In genomic region chr1:134515891-134516290, GRCm38 (mm10) we compare ENCODE assay signal across 9 mouse cellular contexts. TPM values are rescaled to one million over a fixed set of nuclear protein-coding genes. Genes with fewer than 3 reads are reported as not detected.
DNase-seq lines count a peak whose midpoint lies in the region; ATAC-seq lines count a peak whose summit lies in the region.
"Had no signal": no experiment of that assay in that cellular context is flagged by ENCODE, and none has a peak within 500 bp of the region (broad histone marks: within the 10 kb centered on the region; RNA-seq: fewer than 3 reads in every experiment).

No protein-coding gene starts in this region.

- no peak overlapping the region for H3K4me3 ChIP-seq in hindbrain, embryonic 13.5 days
- H3K4me3 ChIP-seq in hindbrain, embryonic 11.5 days (ENCODE audit: low read depth, low read length) = no peak overlapping the region
- H3K4me3 ChIP-seq in midbrain, embryonic 10.5 days = no peak overlapping the region
- no peak overlapping the region for H3K4me3 ChIP-seq in midbrain, embryonic 16.5 days (ENCODE audit: low read depth, low read length)
- no peak overlapping the region for H3K4me3 ChIP-seq in embryonic facial prominence, embryonic 13.5 days
- H3K4me3 ChIP-seq in limb, embryonic 15.5 days = no peak overlapping the region

- 0 out of 2 replicates have a peak overlapping the region, but pooled peaks have one; percentile 44 for H3K27ac ChIP-seq in hindbrain, embryonic 13.5 days
- no peak overlapping the region for H3K27ac ChIP-seq in hindbrain, embryonic 11.5 days (ENCODE audit: low read depth, low read length)
- peak overlapping the region; percentile 58 for H3K27ac ChIP-seq in midbrain, embryonic 10.5 days (replicated peaks)
- H3K27ac ChIP-seq in midbrain, embryonic 16.5 days (ENCODE audit: low read length) = no peak overlapping the region
- H3K27ac ChIP-seq in embryonic facial prominence, embryonic 13.5 days = peak overlapping the region; percentile 58
- peak overlapping the region; percentile 55 for H3K27ac ChIP-seq in limb, embryonic 15.5 days
- H3K27ac ChIP-seq: macrophage had no signal

- DNase-seq in hindbrain, embryonic 11.5 days (ENCODE audit: low spot score) = no peak
- DNase-seq in midbrain, embryonic 10.5 days (ENCODE audit: low spot score) = no peak
- no peak for DNase-seq in adrenal gland, adult (ENCODE audit: inconsistent age in 2 of 2, low spot score in 1 of 2)
- DNase-seq: thymus, postnatal 4 days had no signal

- no peaks in the 10 kb centered on the region for H3K36me3 ChIP-seq in hindbrain, embryonic 13.5 days
- no peaks in the 10 kb centered on the region for H3K36me3 ChIP-seq in hindbrain, embryonic 11.5 days (ENCODE audit: control insufficient read depth, insufficient read depth, low read length)
- H3K36me3 ChIP-seq in midbrain, embryonic 10.5 days = no peaks in the 10 kb centered on the region
- H3K36me3 ChIP-seq in midbrain, embryonic 16.5 days (ENCODE audit: control insufficient read depth, insufficient read depth, low read length) = no peaks in the 10 kb centered on the region
- H3K36me3 ChIP-seq in embryonic facial prominence, embryonic 13.5 days = no peaks in the 10 kb centered on the region
- H3K36me3 ChIP-seq in limb, embryonic 15.5 days = no peaks in the 10 kb centered on the region

- H3K9ac ChIP-seq in hindbrain, embryonic 13.5 days = no peak overlapping the region
- H3K9ac ChIP-seq in hindbrain, embryonic 11.5 days (ENCODE audit: low read depth, low read length) = no peak overlapping the region
- no peak overlapping the region for H3K9ac ChIP-seq in midbrain, embryonic 16.5 days (ENCODE audit: low read depth, low read length)
- no peak overlapping the region for H3K9ac ChIP-seq in embryonic facial prominence, embryonic 13.5 days
- H3K9ac ChIP-seq in limb, embryonic 15.5 days = no peak overlapping the region

- peaks cover 33% of the 10 kb centered on the region for H3K27me3 ChIP-seq in hindbrain, embryonic 13.5 days
- peaks cover 15% of the 10 kb centered on the region; the same call in 1 of the 2 replicates for H3K27me3 ChIP-seq in hindbrain, embryonic 11.5 days (ENCODE audit: control insufficient read depth, insufficient read depth, low read length)
- H3K27me3 ChIP-seq in midbrain, embryonic 10.5 days (ENCODE audit: low read depth, poor library complexity, severe bottlenecking) = peaks cover 49% of the 10 kb centered on the region
- 0 out of 2 replicates have a peak, but pooled peaks cover 2% of the 10 kb centered on the region for H3K27me3 ChIP-seq in midbrain, embryonic 16.5 days (ENCODE audit: control insufficient read depth, insufficient read depth, low read depth, low read length)
- H3K27me3 ChIP-seq in embryonic facial prominence, embryonic 13.5 days = peaks cover 38% of the 10 kb centered on the region
- peaks cover 22% of the 10 kb centered on the region for H3K27me3 ChIP-seq in limb, embryonic 15.5 days

- H3K9me3 ChIP-seq in hindbrain, embryonic 13.5 days = no peaks in the 10 kb centered on the region
- H3K9me3 ChIP-seq in hindbrain, embryonic 11.5 days (ENCODE audit: control insufficient read depth, low read length) = no peaks in the 10 kb centered on the region
- no peaks in the 10 kb centered on the region for H3K9me3 ChIP-seq in midbrain, embryonic 10.5 days (replicated peaks)
- H3K9me3 ChIP-seq in midbrain, embryonic 16.5 days (replicated peaks; ENCODE audit: control insufficient read depth, low read length, poor library complexity, severe bottlenecking) = no peaks in the 10 kb centered on the region
- H3K9me3 ChIP-seq in embryonic facial prominence, embryonic 13.5 days = no peaks in the 10 kb centered on the region
- H3K9me3 ChIP-seq in limb, embryonic 15.5 days = no peaks in the 10 kb centered on the region

- H3K4me2 ChIP-seq in hindbrain, embryonic 13.5 days = no peak overlapping the region
- H3K4me2 ChIP-seq in hindbrain, embryonic 11.5 days (replicated peaks; ENCODE audit: low read depth, low read length) = no peak overlapping the region
- no peak overlapping the region for H3K4me2 ChIP-seq in midbrain, embryonic 16.5 days (ENCODE audit: low read length)
- H3K4me2 ChIP-seq in embryonic facial prominence, embryonic 13.5 days = no peak overlapping the region
- no peak overlapping the region for H3K4me2 ChIP-seq in limb, embryonic 15.5 days

- no peak for ATAC-seq in hindbrain, embryonic 13.5 days (ENCODE audit: low FRiP score)
- no peak for ATAC-seq in hindbrain, embryonic 11.5 days (ENCODE audit: low FRiP score)
- no peak for ATAC-seq in midbrain, embryonic 16.5 days
- no peak for ATAC-seq in embryonic facial prominence, embryonic 13.5 days (ENCODE audit: insufficient number of reproducible peaks, insufficient read depth, low FRiP score, low TSS enrichment, low read depth)
- ATAC-seq in limb, embryonic 15.5 days (ENCODE audit: insufficient number of reproducible peaks, low FRiP score, low TSS enrichment, low read depth) = no peak

- peaks cover 32% of the 10 kb centered on the region for H3K4me1 ChIP-seq in hindbrain, embryonic 13.5 days (replicated peaks)
- H3K4me1 ChIP-seq in hindbrain, embryonic 11.5 days (replicated peaks; ENCODE audit: control insufficient read depth, insufficient read depth, low read length) = peaks cover 3% of the 10 kb centered on the region
- H3K4me1 ChIP-seq in midbrain, embryonic 10.5 days = peaks cover 31% of the 10 kb centered on the region
- H3K4me1 ChIP-seq in midbrain, embryonic 16.5 days (ENCODE audit: control insufficient read depth, insufficient read depth, low read length) = no peaks in the 10 kb centered on the region; the same call in 1 of the 2 replicates
- peaks cover 38% of the 10 kb centered on the region for H3K4me1 ChIP-seq in embryonic facial prominence, embryonic 13.5 days
- H3K4me1 ChIP-seq in limb, embryonic 15.5 days = peaks cover 30% of the 10 kb centered on the region

- WGBS in hindbrain, embryonic 13.5 days = 81% methylated on average over 2 of the region's 2 CpGs
- 69% methylated on average over 2 of the region's 2 CpGs for WGBS in hindbrain, embryonic 11.5 days
- 83% methylated on average over 2 of the region's 2 CpGs for WGBS in midbrain, embryonic 10.5 days
- 85% methylated on average over 2 of the region's 2 CpGs for WGBS in midbrain, embryonic 16.5 days
- 77% methylated on average over 2 of the region's 2 CpGs for WGBS in embryonic facial prominence, embryonic 13.5 days
- 52% methylated on average over 2 of the region's 2 CpGs for WGBS in limb, embryonic 15.5 days

RNA-seq across cellular contexts. Expression of gene Rabif, which starts 21.4 kb away (rescaled TPM):
- polyA plus RNA-seq in hindbrain, embryonic 13.5 days (2015; fragmentation: Nextera tagmentation; extraction: Ambion mirVana) = 62.9 and 67.3 TPM in 2 replicates
- 51.8 and 54.5 TPM in 2 replicates for polyA plus RNA-seq in hindbrain, embryonic 11.5 days (2014; fragmentation: Nextera tagmentation; extraction: Ambion mirVana)
- polyA plus RNA-seq in midbrain, embryonic 10.5 days (2016; fragmentation: Nextera tagmentation; extraction: Ambion mirVana) = 44.4 and 44.8 TPM in 2 replicates
- 73.3 and 78.5 TPM in 2 replicates for polyA plus RNA-seq in midbrain, embryonic 16.5 days (2015; fragmentation: Nextera tagmentation; extraction: Ambion mirVana)
- 41.1 and 41.6 TPM in 2 replicates for polyA plus RNA-seq in embryonic facial prominence, embryonic 13.5 days (2015; fragmentation: Nextera tagmentation; extraction: Ambion mirVana)
- 43.6 and 47.8 TPM in 2 replicates for polyA plus RNA-seq in limb, embryonic 15.5 days (2015; fragmentation: Nextera tagmentation; extraction: Ambion mirVana)

RNA-seq across cellular contexts. Expression of gene Mgat4e, which starts 33.6 kb away (rescaled TPM):
- not detected in 2 replicates for polyA plus RNA-seq in hindbrain, embryonic 13.5 days (2015; fragmentation: Nextera tagmentation; extraction: Ambion mirVana)
- not detected in 2 replicates for polyA plus RNA-seq in hindbrain, embryonic 11.5 days (2014; fragmentation: Nextera tagmentation; extraction: Ambion mirVana)
- not detected in 2 replicates for polyA plus RNA-seq in midbrain, embryonic 10.5 days (2016; fragmentation: Nextera tagmentation; extraction: Ambion mirVana)
- polyA plus RNA-seq in midbrain, embryonic 16.5 days (2015; fragmentation: Nextera tagmentation; extraction: Ambion mirVana) = not detected in 2 replicates
- not detected in 2 replicates for polyA plus RNA-seq in embryonic facial prominence, embryonic 13.5 days (2015; fragmentation: Nextera tagmentation; extraction: Ambion mirVana)
- polyA plus RNA-seq in limb, embryonic 15.5 days (2015; fragmentation: Nextera tagmentation; extraction: Ambion mirVana) = 0.10 TPM in 1 of 2 replicates, not detected in the other
- polyA plus RNA-seq: macrophage had no signal

RNA-seq across cellular contexts. Expression of gene Kdm5b, which starts 44.1 kb away (rescaled TPM):
- polyA plus RNA-seq in hindbrain, embryonic 13.5 days (2015; fragmentation: Nextera tagmentation; extraction: Ambion mirVana) = 99.4 and 103 TPM in 2 replicates
- 94.7 and 102 TPM in 2 replicates for polyA plus RNA-seq in hindbrain, embryonic 11.5 days (2014; fragmentation: Nextera tagmentation; extraction: Ambion mirVana)
- polyA plus RNA-seq in midbrain, embryonic 10.5 days (2016; fragmentation: Nextera tagmentation; extraction: Ambion mirVana) = 60.9 and 69.2 TPM in 2 replicates
- 66.5 and 78.9 TPM in 2 replicates for polyA plus RNA-seq in midbrain, embryonic 16.5 days (2015; fragmentation: Nextera tagmentation; extraction: Ambion mirVana)
- 88.9 and 93.9 TPM in 2 replicates for polyA plus RNA-seq in embryonic facial prominence, embryonic 13.5 days (2015; fragmentation: Nextera tagmentation; extraction: Ambion mirVana)
- polyA plus RNA-seq in limb, embryonic 15.5 days (2015; fragmentation: Nextera tagmentation; extraction: Ambion mirVana) = 63.9 and 80.8 TPM in 2 replicates

Comparison
In these comparisons a context has a peak if more than half of its experiments do, and no peak if none do; other contexts are left out.
1. H3K27ac ChIP-seq: peak in hindbrain, embryonic 13.5 days (single experiment), midbrain, embryonic 10.5 days (single experiment), embryonic facial prominence, embryonic 13.5 days (single experiment) and limb, embryonic 15.5 days (single experiment); none in hindbrain, embryonic 11.5 days (single experiment) and midbrain, embryonic 16.5 days (single experiment).